Mouse (Mus musculus): Measurements from ENCODE around the gene Tmem72.

- TF ChIP-seq CTCF (IDR thresholded peaks at IDR 0.05) (no peak), EP300 (IDR thresholded peaks at IDR 0.05) (no peak)
These were observed 16.9 kb upstream of the Tmem72 start for GRCm38 (mm10) chr6:116733577-116733976.
